Mouse (Mus musculus) spleen, postnatal 0 days (tissue): Measurements from ENCODE around the gene Fancc. TPM values are rescaled to one million over a fixed set of nuclear protein-coding genes. Genes with fewer than 3 reads are reported as not detected.

Experiments
- microRNA counts: library from miRNA; unstranded; fragments of <30 nt; microRNA quantifications from one replicate; lab custom pipeline; 2015
- polyA plus RNA-seq: library from polyadenylated mRNA; unstranded; fragments of >200 nt; fragmentation: Nextera tagmentation; extraction: Ambion mirVana; gene quantifications from 2 replicates; pipeline ENCODE4 v1.2.1, GENCODE M21; 2015

Fancc gene
- 10.8 and 12.5 TPM in 2 replicates for polyA plus RNA-seq

DNA sequence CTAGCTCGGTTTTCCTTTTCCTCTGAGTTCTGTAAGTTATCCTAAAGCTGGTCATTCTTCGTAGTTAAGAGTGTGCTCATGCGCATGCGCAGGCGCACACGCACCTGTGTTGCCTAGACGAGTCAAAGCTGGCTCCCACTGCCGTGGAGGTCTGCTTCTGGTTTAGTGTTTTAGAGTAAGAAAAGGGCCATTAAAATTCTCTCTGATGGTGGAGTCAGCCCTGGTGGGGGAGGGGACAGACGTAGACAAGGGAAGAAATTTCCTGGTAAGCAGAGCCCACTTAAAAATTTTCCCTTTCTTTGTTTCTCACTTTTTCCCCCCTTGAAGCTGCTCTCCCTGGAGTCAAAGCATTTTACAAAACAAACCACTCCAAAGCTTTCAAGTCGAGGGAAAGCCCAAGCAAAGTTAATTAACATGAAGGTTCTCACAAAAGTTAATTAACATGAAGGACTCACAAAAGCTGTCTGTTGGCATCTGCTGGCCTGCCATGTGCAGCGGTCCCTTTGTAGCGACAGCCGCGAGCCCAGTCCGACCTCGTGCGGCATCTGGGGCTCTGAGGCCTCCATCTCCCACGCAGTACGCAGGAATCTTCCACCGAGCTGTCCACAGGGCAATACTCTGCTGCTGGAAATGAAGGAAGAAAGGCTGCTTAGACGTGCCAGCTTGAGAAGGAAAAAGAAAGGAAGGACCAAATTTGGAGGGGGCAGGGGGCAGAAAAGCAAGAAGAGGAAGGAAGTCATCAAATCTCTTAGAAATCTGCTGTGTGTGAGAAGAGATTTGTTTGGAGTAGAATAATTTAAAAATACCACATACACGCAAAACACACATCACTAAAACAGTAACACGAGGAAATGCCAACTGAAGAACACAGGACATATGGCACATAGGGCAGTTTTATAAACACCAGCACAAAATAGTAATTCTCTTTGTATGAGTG, at the start of gene Fancc:
TSS of gene Fancc (minus strand) at position 633 of the 937 bp plus-strand sequence.

MicroRNAs encoded within 50 kb of the gene (microRNA counts, 519-probe panel; counts per million panel counts)
- microRNA mmu-miR-23b (lab: Ali Mortazavi, UCI) (6,707 counts per million, percentile 59 among the panel's probes with 10 or more counts), microRNA mmu-miR-24 (lab: Ali Mortazavi, UCI) (6,222 counts per million, percentile 52 among the panel's probes with 10 or more counts), microRNA mmu-miR-27b (lab: Ali Mortazavi, UCI) (824 counts per million, percentile 1 among the panel's probes with 10 or more counts)

Other genes starting within 250 kb of the Fancc start
- gene Ptch1, start 76.3 kb upstream of the Fancc start, polyA plus RNA-seq, result 6.3 and 8.6 TPM in 2 replicates